Mouse (Mus musculus) hematopoietic multipotent progenitor cell, adult 10-12 weeks (in vitro differentiated cells): Measurements from ENCODE around the gene Hrasls5. TPM values are rescaled to one million over a fixed set of nuclear protein-coding genes. Genes with fewer than 3 reads are reported as not detected.

Source experiments
- polyA plus RNA-seq: library from polyadenylated mRNA; stranded (reverse); fragments of >175 nt; gene quantifications from 2 replicates; pipeline ENCODE4 v1.2.3, GENCODE M21; 2012; ENCODE audit warnings: low replicate concordance

The Hrasls5 gene
- not detected in 2 replicates for polyA plus RNA-seq

DNA sequence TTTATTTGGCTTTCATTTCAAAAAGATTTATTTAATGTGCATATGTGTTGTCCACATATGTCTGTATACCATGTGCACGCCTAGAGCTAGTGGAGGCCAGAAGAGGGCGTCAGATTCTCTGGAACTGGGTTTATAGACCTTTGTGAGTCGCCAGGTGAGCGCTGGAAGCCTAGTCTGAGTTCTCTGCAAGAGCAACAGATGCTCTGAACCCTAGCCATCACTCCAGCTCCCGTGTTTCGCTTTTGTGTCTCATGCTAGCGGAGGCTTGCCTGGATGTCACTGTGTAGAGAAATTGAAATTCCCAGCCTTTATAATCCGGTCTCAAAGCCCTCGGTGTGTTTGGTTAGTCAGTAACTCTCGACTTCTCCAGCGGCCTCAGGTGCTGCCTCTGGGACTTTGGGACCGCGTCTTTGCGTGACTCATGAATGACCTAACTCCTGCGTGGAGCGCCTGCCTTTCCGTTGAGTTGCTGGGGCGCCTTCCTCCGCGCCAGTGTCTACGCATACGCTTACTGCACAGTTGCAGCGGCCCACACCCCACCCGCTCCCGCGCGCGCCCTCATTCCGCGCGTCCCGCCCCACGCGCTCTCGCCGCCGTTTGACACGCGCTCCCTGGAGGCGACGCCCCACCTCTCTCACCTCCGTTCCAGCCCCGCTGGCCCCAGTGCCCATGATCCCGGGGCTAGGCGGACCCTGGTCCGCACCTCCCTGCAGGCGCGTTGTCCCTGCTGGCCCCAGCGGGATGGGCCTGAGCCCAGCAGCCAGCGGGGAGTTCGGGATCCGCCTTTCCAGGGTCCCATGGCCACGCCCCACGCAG lies at the start of gene Hrasls5:
Gene Hrasls5 (plus strand): TSS at position 600 of the 816 bp plus-strand sequence.

DNA sequence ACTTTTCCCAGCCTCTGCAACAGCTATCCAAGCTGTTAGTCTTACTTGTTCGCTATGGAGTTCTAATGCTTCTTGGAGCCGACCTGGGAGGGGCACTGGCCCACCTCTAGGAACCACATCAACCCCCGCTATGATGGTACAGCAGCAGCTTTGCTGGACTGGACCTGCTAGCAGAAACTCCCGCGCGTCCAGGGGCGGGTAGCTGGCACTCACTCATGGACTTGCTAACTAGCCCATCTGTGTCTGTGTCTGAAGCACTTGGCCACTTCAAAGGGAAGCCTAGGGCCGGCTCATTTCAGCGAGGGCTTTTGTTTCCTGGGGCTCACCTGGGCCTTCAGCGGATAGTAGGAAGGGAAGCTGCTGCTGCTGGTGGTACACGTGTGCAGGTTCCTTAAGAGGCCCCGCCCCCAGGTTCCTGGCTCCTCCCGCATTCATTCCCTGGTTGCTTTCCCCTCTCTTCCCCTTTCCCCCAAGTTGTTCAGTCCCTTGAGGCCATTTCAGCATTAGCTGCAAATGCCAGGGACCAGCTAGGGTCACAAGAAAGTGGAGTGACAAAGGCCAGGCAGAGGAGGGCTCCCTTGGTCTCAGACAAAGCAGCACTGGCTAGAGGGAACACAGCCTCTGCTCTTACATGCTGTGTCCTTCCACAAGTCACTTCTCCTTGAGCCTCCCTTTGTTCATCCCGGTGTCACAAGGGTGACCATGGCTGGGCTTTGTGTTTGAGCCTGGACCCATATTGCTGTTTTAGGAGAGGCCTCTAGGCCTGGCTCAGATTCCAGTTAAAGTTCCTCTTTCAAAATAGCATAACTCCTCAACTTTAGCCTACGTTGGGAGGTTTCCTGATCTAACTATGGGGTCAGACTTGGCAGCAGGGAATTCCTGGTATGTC lies 5.3 kb upstream of the Hrasls5 start, which contains the start of gene Lgals12:
Gene Lgals12 (minus strand): TSS at position 393 of the 889 bp plus-strand sequence.

Other genes with a start within 250 kb of the Hrasls5 start
- 29.3 and 36.2 TPM in 2 replicates for gene Spindoc, start 229.5 kb upstream of the Hrasls5 start, polyA plus RNA-seq
- gene 2700081O15Rik, start 194.9 kb upstream of the Hrasls5 start, polyA plus RNA-seq, result 6.9 and 8.3 TPM in 2 replicates
- gene Rtn3, start 129.3 kb upstream of the Hrasls5 start, polyA plus RNA-seq, result 32.2 and 45.0 TPM in 2 replicates
- 4.4 and 10.5 TPM in 2 replicates for gene Atl3, start 118.5 kb upstream of the Hrasls5 start, polyA plus RNA-seq
- 5.4 and 8.6 TPM in 2 replicates for gene Pla2g16, start 55.1 kb upstream of the Hrasls5 start, polyA plus RNA-seq
- gene Lgals12, start 5.3 kb upstream of the Hrasls5 start, polyA plus RNA-seq, result not detected in 2 replicates
- not detected in 2 replicates for gene Slc22a19, start 98.8 kb downstream of the Hrasls5 start, polyA plus RNA-seq
- not detected in 2 replicates for gene Slc22a26, start 190.1 kb downstream of the Hrasls5 start, polyA plus RNA-seq